Mouse (Mus musculus) MEL (cell line): ENCODE measurements around the gene Zfp513. TPM values are rescaled to one million over a fixed set of nuclear protein-coding genes. Genes with fewer than 3 reads are reported as not detected.
A peak's percentile ranks its signal among the peaks of the same experiment; 100 is the strongest.

Experiments
- DNase-seq: peaks from one replicate; pipeline ENCODE4 v3.0.0; 2011; ENCODE audit warnings: low read depth, low spot score
- H3K27ac ChIP-seq: 2 replicates; pipeline ENCODE4 v1.5.1; 2012; ENCODE audit warnings: low read depth, mild to moderate bottlenecking, control low read depth, low read length, moderate library complexity; ENCODE audit not compliant: control insufficient read depth
- H3K27me3 ChIP-seq, 2 experiments: fragments of 150-350 bp in 1 of 2; sonication (generic) in 1 of 2; 2 replicates each; pipeline ENCODE4 v1.6.1; 2012; ENCODE audit warnings: low read length in 2 of 2, mild to moderate bottlenecking in 2 of 2, improper control_type of control experiment in 1 of 2, moderate library complexity in 1 of 2; ENCODE audit not compliant: insufficient read depth in 2 of 2, control insufficient read depth in 1 of 2
- H3K36me3 ChIP-seq, 2 experiments: 2 replicates each; pipeline ENCODE4 v1.6.1; 2012 to 2014; ENCODE audit warnings: low read length in 2 of 2, improper control_type of control experiment in 1 of 2, inconsistent platforms in 1 of 2, mild to moderate bottlenecking in 1 of 2; ENCODE audit not compliant: insufficient read depth in 2 of 2, control insufficient read depth in 1 of 2
- H3K4me1 ChIP-seq, 2 experiments: fragments of 150-350 bp in 1 of 2; sonication (generic) in 1 of 2; 2 replicates each; pipeline ENCODE4 v1.6.1; 2012; ENCODE audit warnings: low read length in 2 of 2, improper control_type of control experiment in 1 of 2, mild to moderate bottlenecking in 1 of 2; ENCODE audit not compliant: insufficient read depth in 2 of 2, control insufficient read depth in 1 of 2
- H3K4me3 ChIP-seq, 2 experiments: fragments of 150-350 bp in 1 of 2; sonication (generic) in 1 of 2; 2 replicates each; pipeline ENCODE4 v1.5.1; 2012; ENCODE audit warnings: low read depth in 2 of 2, low read length in 2 of 2, mild to moderate bottlenecking in 2 of 2, moderate library complexity in 2 of 2, control low read depth in 1 of 2, improper control_type of control experiment in 1 of 2; ENCODE audit not compliant: control insufficient read depth in 1 of 2, insufficient read depth in 1 of 2
- H3K79me2 ChIP-seq: 2 replicates; pipeline ENCODE4 v1.6.1; 2012; ENCODE audit warnings: mild to moderate bottlenecking, low read length, moderate library complexity; ENCODE audit not compliant: control insufficient read depth, poor library complexity, insufficient read depth
- H3K9ac ChIP-seq: 2 replicates; pipeline ENCODE4 v1.6.1; 2012; ENCODE audit warnings: low read depth, mild to moderate bottlenecking, control low read depth, low read length, moderate library complexity; ENCODE audit not compliant: control insufficient read depth, poor library complexity, severe bottlenecking
- H3K9me3 ChIP-seq: fragments of 150-350 bp; sonication (generic); replicated peaks from 2 replicates; pipeline ENCODE4 v1.6.1; 2012; ENCODE audit warnings: mild to moderate bottlenecking, low read length, improper control_type of control experiment, moderate library complexity; ENCODE audit not compliant: insufficient read depth
- CHD1 ChIP-seq: IDR thresholded peaks from 2 replicates; pipeline ENCODE4 v1.6.1; 2012; ENCODE audit warnings: low read depth, mild to moderate bottlenecking, inconsistent platforms, low read length, improper control_type of control experiment
- E2F4 ChIP-seq: IDR thresholded peaks from 2 replicates; pipeline ENCODE4 v1.6.1; 2011; ENCODE audit warnings: low read depth, low read length, improper control_type of control experiment, borderline replicate concordance
- ELF1 ChIP-seq: IDR thresholded peaks from 2 replicates; pipeline ENCODE4 v1.6.1; 2014; ENCODE audit warnings: low read depth, mild to moderate bottlenecking, inconsistent platforms, low read length, improper control_type of control experiment, moderate library complexity
- ETS1 ChIP-seq: IDR thresholded peaks from 2 replicates; pipeline ENCODE4 v1.6.1; 2012; ENCODE audit warnings: low read depth, mild to moderate bottlenecking, inconsistent platforms, low read length, improper control_type of control experiment, moderate library complexity
- MAX ChIP-seq: IDR thresholded peaks from 2 replicates; pipeline ENCODE4 v1.6.1; 2011; ENCODE audit warnings: low read length, improper control_type of control experiment
- MXI1 ChIP-seq: IDR thresholded peaks from 2 replicates; pipeline ENCODE4 v1.6.1; 2011; ENCODE audit warnings: mild to moderate bottlenecking, low read depth, low read length, improper control_type of control experiment
- MYC ChIP-seq: IDR thresholded peaks from 2 replicates; pipeline ENCODE4 v1.6.1; 2011; ENCODE audit warnings: low read depth, mild to moderate bottlenecking, low read length, improper control_type of control experiment, moderate library complexity
- POLR2A ChIP-seq, 2 experiments: IDR thresholded peaks; 2 replicates each; pipeline ENCODE4 v1.6.1; 2011 to 2012; ENCODE audit warnings: low read length in 2 of 2, mild to moderate bottlenecking in 2 of 2, control low read depth in 1 of 2, improper control_type of control experiment in 1 of 2, low read depth in 1 of 2, moderate library complexity in 1 of 2; ENCODE audit not compliant: control insufficient read depth in 1 of 2, insufficient read depth in 1 of 2, poor library complexity in 1 of 2
- POLR2AphosphoS5 ChIP-seq: IDR thresholded peaks from 2 replicates; pipeline ENCODE4 v1.6.1; 2012; ENCODE audit warnings: low read depth, borderline replicate concordance, mild to moderate bottlenecking, inconsistent platforms, low read length, moderate library complexity, mixed read lengths
- SIN3A ChIP-seq: IDR thresholded peaks from 2 replicates; pipeline ENCODE4 v1.6.1; 2012; ENCODE audit warnings: low read length, improper control_type of control experiment, inconsistent platforms
- USF2 ChIP-seq, 2 experiments: IDR thresholded peaks; 2 replicates each; pipeline ENCODE4 v1.6.1; 2011 to 2012; ENCODE audit warnings: improper control_type of control experiment in 2 of 2, low read length in 2 of 2, borderline replicate concordance in 1 of 2, inconsistent platforms in 1 of 2, low read depth in 1 of 2, mild to moderate bottlenecking in 1 of 2; ENCODE audit not compliant: insufficient read depth in 1 of 2
- ZMIZ1 ChIP-seq: IDR thresholded peaks from 2 replicates; pipeline ENCODE4 v1.6.1; 2012; ENCODE audit warnings: low read depth, mild to moderate bottlenecking, inconsistent platforms, low read length, improper control_type of control experiment, moderate library complexity
- polyA plus RNA-seq, 2 experiments: library from polyadenylated mRNA; stranded (reverse) in 1 of 2; unstranded in 1 of 2; fragments of >175 nt in 1 of 2; fragments of >200 nt in 1 of 2; gene quantifications; 2 replicates each; pipeline versions ENCODE4 v1.2.1 to v1.2.4; 2012; ENCODE audit warnings: low replicate concordance in 2 of 2, low read depth in 1 of 2; ENCODE audit not compliant: insufficient read length in 2 of 2, insufficient read depth in 1 of 2, missing spikeins in 1 of 2
- total RNA-seq: library from RNA; depleted of rRNA; stranded (reverse); fragments of 300-350 nt; gene quantifications from 2 replicates; pipeline ENCODE4 v1.2.3, GENCODE M21; 2012

Zfp513 gene
- total and polyA plus RNA-seq, 3 experiments: 7.0 to 15.2 TPM; not detected in 1

DNA sequence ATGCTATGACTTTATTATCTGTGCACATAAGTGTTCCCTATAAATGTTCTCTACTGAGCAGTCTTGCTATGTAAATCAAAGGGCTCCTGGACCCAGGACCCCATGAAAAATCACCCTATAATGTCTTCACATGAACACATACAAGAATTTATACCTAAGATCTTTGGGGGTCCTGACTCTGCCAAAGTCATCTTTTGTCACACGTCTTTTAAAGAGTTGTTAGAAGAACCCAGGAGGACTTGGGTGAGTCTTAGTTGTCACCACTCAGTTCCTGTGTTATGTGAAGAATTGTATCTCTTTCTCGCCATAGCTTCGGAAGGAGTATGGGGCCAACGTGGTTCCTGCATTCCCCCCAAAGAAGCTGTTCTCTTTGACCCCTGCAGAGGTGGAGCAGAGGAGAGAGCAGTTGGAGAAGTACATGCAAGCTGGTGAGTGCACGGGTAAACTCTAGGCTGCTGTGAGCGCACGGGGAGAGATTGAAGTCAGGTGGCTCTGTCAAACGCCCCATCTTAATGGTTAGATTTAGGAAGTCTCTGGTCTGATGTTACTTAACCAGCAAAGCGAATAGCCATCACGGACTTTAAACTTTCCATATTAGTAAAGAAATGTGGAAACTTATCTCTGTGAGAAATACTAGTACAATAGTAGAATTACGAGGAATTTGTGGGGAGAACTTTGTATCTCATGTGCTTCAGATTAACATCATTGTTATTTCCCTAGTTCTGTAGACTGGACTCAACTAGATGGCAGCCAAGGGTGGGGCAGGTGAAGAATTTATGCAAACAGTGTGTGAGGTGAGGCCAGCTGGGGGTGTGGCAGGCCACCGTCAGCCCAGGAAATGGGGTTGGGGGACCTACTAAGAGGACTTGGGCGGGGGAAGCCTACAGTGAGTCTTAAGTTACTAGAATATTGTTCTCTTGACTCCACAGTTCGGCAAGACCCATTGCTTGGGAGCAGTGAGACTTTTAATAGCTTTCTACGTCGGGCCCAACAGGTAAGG, 7.3 kb downstream of the Zfp513 start:
- Histone ChIP-seq H3K27me3 (no peaks in the 10 kb centered on the region), H3K27ac (no peak overlapping the region), H3K9ac (peak overlapping the region; percentile 86), H3K4me3 (no peak overlapping the region), H3K79me2 (peaks cover 24% of the 10 kb centered on the region), H3K36me3 (peaks cover 4 to 16% of the 10 kb centered on the region in 2 experiments), H3K4me1 (peaks cover 0 to 9% of the 10 kb centered on the region in 2 experiments; a peak in 1 of 4 replicates), H3K9me3 (no peaks in the 10 kb centered on the region)
- TF ChIP-seq CHD1: no peak
- TF ChIP-seq ZMIZ1: 0 out of 2 replicates have a peak, but pooled peaks have one; percentile 31
- no peak for DNase-seq

DNA sequence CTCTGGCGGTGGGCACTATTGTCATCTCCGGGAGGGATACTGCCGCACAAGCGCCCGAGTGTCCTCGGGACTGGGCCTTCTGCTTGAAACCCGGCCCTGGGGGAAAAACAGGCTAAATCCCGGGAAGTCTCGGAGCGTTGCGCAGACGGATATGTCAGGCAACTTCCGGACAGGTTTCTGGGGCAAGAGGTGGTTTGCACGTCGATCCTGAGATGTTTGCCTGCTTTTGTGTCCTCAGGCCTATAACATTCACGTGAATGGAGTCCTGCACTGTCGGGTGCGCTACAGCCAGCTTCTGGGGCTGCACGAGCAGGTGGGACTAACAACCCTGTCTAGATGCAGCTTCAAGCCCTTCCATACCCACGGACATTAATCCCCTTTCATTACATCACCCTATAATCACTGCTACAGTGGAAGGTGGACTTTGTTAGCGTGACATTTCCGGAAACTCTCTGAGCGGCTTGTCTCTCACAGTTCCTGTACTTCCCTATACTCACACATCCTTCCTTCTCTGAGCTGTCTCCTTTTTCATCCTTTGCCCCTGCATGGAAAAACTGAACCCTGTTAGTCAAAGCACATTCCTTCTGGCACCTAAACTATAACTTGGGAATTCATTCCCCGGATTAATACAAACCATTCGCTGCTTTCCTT, 8.3 kb downstream of the Zfp513 start:
- H3K9ac ChIP-seq: peak overlapping the region; percentile 86
- peaks cover 24% of the 10 kb centered on the region for H3K79me2 ChIP-seq
- peaks cover 0 to 9% of the 10 kb centered on the region in 2 experiments; a peak in 1 of 4 replicates for H3K4me1 ChIP-seq
- H3K27ac ChIP-seq: peak overlapping the region; percentile 67
- peak; percentile 76 for DNase-seq
- H3K27me3 ChIP-seq: no peaks in the 10 kb centered on the region
- H3K36me3 ChIP-seq: peaks cover 4 to 16% of the 10 kb centered on the region in 2 experiments
- TF ChIP-seq POLR2AphosphoS5 (no peak), ELF1 (peak; percentile 49; the same call in 1 of the 2 replicates), MXI1 (peak; percentile 30; the same call in 1 of the 2 replicates), MAX (no peak), POLR2A (IDR thresholded peaks at IDR 0.05; ENCODE audit: control insufficient read depth in 1 of 2, insufficient read depth in 1 of 2, low read depth in 1 of 2, low read length in 2 of 2, poor library complexity in 1 of 2) (no peak), SIN3A (peak; percentile 73; the same call in 1 of the 2 replicates), USF2 (IDR thresholded peaks at IDR 0.05; ENCODE audit: borderline replicate concordance in 1 of 2, insufficient read depth in 1 of 2, low read depth in 1 of 2, low read length in 2 of 2) (no peak), ETS1 (no peak), E2F4 (no peak), MYC (peak; percentile 28; the same call in 1 of the 2 replicates), ZMIZ1 (no peak)
- H3K9me3 ChIP-seq: no peaks in the 10 kb centered on the region
- peak overlapping the region; percentile 66 to 82 for H3K4me3 ChIP-seq
